Mouse (Mus musculus): ENCODE results near the gene Dnase2b. TPM values are rescaled to one million over a fixed set of nuclear protein-coding genes. Genes with fewer than 3 reads are reported as not detected.
A peak's percentile ranks its signal among the peaks of the same experiment; 100 is the strongest.

Dnase2b gene
- polyA plus RNA-seq, 1 experiment = not detected

- Histone ChIP-seq H3K4me3 (ENCODE audit: insufficient read depth, low read depth, low read length) (no peak overlapping the region), H3K27ac (ENCODE audit: insufficient read depth, low read depth, low read length) (no peak overlapping the region), H3K4me1 (ENCODE audit: control insufficient read depth, insufficient read depth, low read length) (peaks cover 11% of the 10 kb centered on the region)
- WGBS = 97% methylated on average over 3 of the region's 3 CpGs
- no peak for TF ChIP-seq POLR2A (IDR thresholded peaks at IDR 0.05; ENCODE audit: insufficient read depth, low read depth, low read length)
- no peak for TF ChIP-seq CTCF (IDR thresholded peaks at IDR 0.05; ENCODE audit: insufficient read depth, low read depth, low read length)
These were observed 45.8 kb downstream of the Dnase2b start for GRCm38 (mm10) chr3:146569594-146569993.

GRCm38 (mm10) chr3:146567884-146568530 is 47.4 kb downstream of the Dnase2b start:
- no peak for TF ChIP-seq POLR2A (IDR thresholded peaks at IDR 0.05; ENCODE audit: insufficient read depth, low read depth, low read length)
- TF ChIP-seq CTCF (IDR thresholded peaks at IDR 0.05; ENCODE audit: insufficient read depth, low read depth, low read length) = no peak
- Histone ChIP-seq H3K4me3 (ENCODE audit: insufficient read depth, low read depth, low read length) (no peak overlapping the region), H3K4me1 (ENCODE audit: control insufficient read depth, insufficient read depth, low read length) (peaks cover 12% of the 10 kb centered on the region), H3K27ac (ENCODE audit: insufficient read depth, low read depth, low read length) (peak overlapping the region; percentile 43)
- WGBS = 40% methylated on average over 9 of the region's 9 CpGs

GRCm38 (mm10) chr3:146567366-146567765 is 48.0 kb downstream of the Dnase2b start:
- peaks cover 12% of the 10 kb centered on the region for H3K4me1 ChIP-seq (ENCODE audit: control insufficient read depth, insufficient read depth, low read length)
- TF ChIP-seq CTCF (IDR thresholded peaks at IDR 0.05; ENCODE audit: insufficient read depth, low read depth, low read length) (no peak), POLR2A (IDR thresholded peaks at IDR 0.05; ENCODE audit: insufficient read depth, low read depth, low read length) (no peak)
- peak overlapping the region; percentile 4; the same call in 1 of the 2 replicates for H3K27ac ChIP-seq (ENCODE audit: insufficient read depth, low read depth, low read length)
- 83% methylated on average over 7 of the region's 7 CpGs for WGBS
- no peak overlapping the region for H3K4me3 ChIP-seq (ENCODE audit: insufficient read depth, low read depth, low read length)

- no peak overlapping the region for H3K27ac ChIP-seq (ENCODE audit: insufficient read depth, low read depth, low read length)
- 66% methylated on average over 1 of the region's 1 CpGs for WGBS
- TF ChIP-seq CTCF (IDR thresholded peaks at IDR 0.05; ENCODE audit: insufficient read depth, low read depth, low read length) = no peak
- TF ChIP-seq POLR2A (IDR thresholded peaks at IDR 0.05; ENCODE audit: insufficient read depth, low read depth, low read length) = no peak
- H3K4me1 ChIP-seq (ENCODE audit: control insufficient read depth, insufficient read depth, low read length) = peaks cover 12% of the 10 kb centered on the region
- no peak overlapping the region for H3K4me3 ChIP-seq (ENCODE audit: insufficient read depth, low read depth, low read length)
These were observed 50.4 kb downstream of the Dnase2b start for GRCm38 (mm10) chr3:146565065-146565411.

GRCm38 (mm10) chr3:146564268-146565064 is 50.9 kb downstream of the Dnase2b start:
- Histone ChIP-seq H3K27ac (ENCODE audit: insufficient read depth, low read depth, low read length) (no peak overlapping the region), H3K4me1 (ENCODE audit: control insufficient read depth, insufficient read depth, low read length) (peaks cover 12% of the 10 kb centered on the region)
- WGBS = 15% methylated on average over 14 of the region's 14 CpGs

GRCm38 (mm10) chr3:146562936-146563335 is 52.5 kb downstream of the Dnase2b start:
- no peak overlapping the region for H3K4me3 ChIP-seq (ENCODE audit: insufficient read depth, low read depth, low read length)
- WGBS = 95% methylated on average over 7 of the region's 7 CpGs
- no peak overlapping the region for H3K27ac ChIP-seq (ENCODE audit: insufficient read depth, low read depth, low read length)
- TF ChIP-seq POLR2A (IDR thresholded peaks at IDR 0.05; ENCODE audit: insufficient read depth, low read depth, low read length) (no peak), CTCF (IDR thresholded peaks at IDR 0.05; ENCODE audit: insufficient read depth, low read depth, low read length) (no peak)
- peaks cover 9% of the 10 kb centered on the region for H3K4me1 ChIP-seq (ENCODE audit: control insufficient read depth, insufficient read depth, low read length)

More at GRCm38 (mm10) chr3:146564268-146565064, 50.9 kb downstream of the Dnase2b start:
- TF ChIP-seq POLR2A (IDR thresholded peaks at IDR 0.05; ENCODE audit: insufficient read depth, low read depth, low read length) = no peak
- H3K4me3 ChIP-seq (ENCODE audit: insufficient read depth, low read depth, low read length) = no peak overlapping the region

- TF ChIP-seq POLR2A (IDR thresholded peaks at IDR 0.05; ENCODE audit: insufficient read depth, low read depth, low read length) = no peak
- no peak for TF ChIP-seq CTCF (IDR thresholded peaks at IDR 0.05; ENCODE audit: insufficient read depth, low read depth, low read length)
- Histone ChIP-seq H3K4me3 (ENCODE audit: insufficient read depth, low read depth, low read length) (no peak overlapping the region), H3K27ac (ENCODE audit: insufficient read depth, low read depth, low read length) (no peak overlapping the region), H3K4me1 (ENCODE audit: control insufficient read depth, insufficient read depth, low read length) (0 out of 2 replicates have a peak, but pooled peaks cover 2% of the 10 kb centered on the region)
- 63% methylated on average over 6 of the region's 6 CpGs for WGBS
These were observed 57.9 kb downstream of the Dnase2b start for GRCm38 (mm10) chr3:146557507-146557906.

GRCm38 (mm10) chr3:146556567-146556966 is 58.8 kb downstream of the Dnase2b start:
- TF ChIP-seq POLR2A (IDR thresholded peaks at IDR 0.05; ENCODE audit: insufficient read depth, low read depth, low read length) = no peak
- no peak for TF ChIP-seq CTCF (IDR thresholded peaks at IDR 0.05; ENCODE audit: insufficient read depth, low read depth, low read length)
- H3K4me3 ChIP-seq (ENCODE audit: insufficient read depth, low read depth, low read length) = no peak overlapping the region
- no peak overlapping the region for H3K27ac ChIP-seq (ENCODE audit: insufficient read depth, low read depth, low read length)
- H3K4me1 ChIP-seq (ENCODE audit: control insufficient read depth, insufficient read depth, low read length) = 0 out of 2 replicates have a peak, but pooled peaks cover 2% of the 10 kb centered on the region
- WGBS = 86% methylated on average over 1 of the region's 1 CpGs

- Histone ChIP-seq H3K27ac (ENCODE audit: insufficient read depth, low read depth, low read length) (no peak overlapping the region), H3K4me3 (ENCODE audit: insufficient read depth, low read depth, low read length) (no peak overlapping the region), H3K4me1 (ENCODE audit: control insufficient read depth, insufficient read depth, low read length) (0 out of 2 replicates have a peak, but pooled peaks cover 2% of the 10 kb centered on the region)
- TF ChIP-seq POLR2A (IDR thresholded peaks at IDR 0.05; ENCODE audit: insufficient read depth, low read depth, low read length) (no peak), CTCF (IDR thresholded peaks at IDR 0.05; ENCODE audit: insufficient read depth, low read depth, low read length) (no peak)
- 30% methylated on average over 7 of the region's 7 CpGs for WGBS
These were observed 60.6 kb downstream of the Dnase2b start for GRCm38 (mm10) chr3:146554816-146555215.
